Mouse (Mus musculus) layer of hippocampus, adult 11-12 months (tissue): ENCODE results near the gene Scmh1.
"Not testable (repeated sequence)": the region's sequence is repeated elsewhere in the genome, so short reads cannot be mapped to it uniquely, and the experiment has no call there.

Experiments
- DNase-seq: peaks from one replicate; pipeline ENCODE4 v3.0.0; 2022; ENCODE audit warnings: low spot score

The Scmh1 gene

DNA sequence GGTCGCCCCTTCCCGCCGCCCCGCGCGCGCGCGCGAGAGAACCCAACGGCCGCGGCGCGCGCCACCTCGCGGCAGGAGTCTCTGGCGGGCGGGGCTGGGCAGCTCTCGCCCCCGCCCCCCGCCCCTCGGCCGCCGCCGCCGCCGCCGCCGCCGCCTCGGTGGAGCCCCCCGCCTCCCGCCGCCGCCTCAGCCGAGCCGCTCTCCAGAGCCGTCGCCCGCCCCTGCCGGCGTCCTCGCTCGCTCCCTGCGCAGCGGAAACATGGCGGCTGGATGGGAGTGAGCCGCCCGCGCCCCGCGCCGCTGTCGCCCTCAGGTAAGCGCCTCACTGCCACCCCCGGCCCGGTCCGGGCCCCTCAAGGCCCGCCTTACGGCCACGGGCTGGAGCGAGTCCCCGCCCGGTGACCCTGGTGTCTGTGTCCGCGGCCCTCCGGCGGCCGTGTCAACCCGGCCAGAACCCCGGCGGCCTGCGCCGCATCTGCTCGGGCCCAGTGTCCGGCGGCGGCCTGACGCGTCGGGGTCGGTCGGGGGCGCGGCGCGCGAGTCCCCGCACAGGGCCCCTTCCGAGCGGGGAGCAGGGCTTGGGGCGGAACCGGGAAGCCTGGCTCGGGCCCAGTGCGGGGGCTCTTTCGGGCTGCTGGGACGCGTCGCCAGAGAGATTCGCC is at the start of gene Scmh1:
Gene Scmh1, plus strand, starts transcription at position 138 of the 662 bp plus-strand sequence.
- peak; percentile 46 for DNase-seq

DNA sequence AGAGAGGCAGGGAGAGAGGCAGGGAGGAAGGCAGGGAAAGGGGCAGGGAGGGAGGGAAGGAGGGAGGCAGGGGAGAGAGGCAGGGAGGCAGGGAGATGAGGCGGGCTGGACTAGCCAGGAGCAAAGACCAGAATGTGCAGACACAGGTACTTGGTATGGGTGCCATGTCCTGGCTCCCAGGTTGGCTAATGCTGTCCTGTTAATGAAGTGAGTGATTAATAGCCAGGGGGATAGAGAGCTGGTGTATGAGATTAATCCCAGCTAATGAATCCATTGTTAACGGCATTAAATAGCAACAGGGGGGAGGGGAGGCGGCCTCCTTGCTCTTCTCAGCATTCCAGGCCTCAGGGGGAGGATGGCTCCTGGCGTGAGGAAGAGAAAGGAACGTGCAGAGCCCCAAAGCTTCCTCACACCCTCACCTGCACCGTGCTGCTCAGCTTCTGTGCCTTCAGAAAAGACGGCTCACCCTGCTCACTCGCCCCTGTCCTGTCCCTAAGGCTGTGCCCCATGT is 45.0 kb upstream of the Scmh1 start:
- DNase-seq, result no peak

- DNase-seq, result peak; percentile 33
Measured at GRCm38 (mm10) chr4:120364729-120365128, 40.4 kb upstream of the Scmh1 start.

DNA sequence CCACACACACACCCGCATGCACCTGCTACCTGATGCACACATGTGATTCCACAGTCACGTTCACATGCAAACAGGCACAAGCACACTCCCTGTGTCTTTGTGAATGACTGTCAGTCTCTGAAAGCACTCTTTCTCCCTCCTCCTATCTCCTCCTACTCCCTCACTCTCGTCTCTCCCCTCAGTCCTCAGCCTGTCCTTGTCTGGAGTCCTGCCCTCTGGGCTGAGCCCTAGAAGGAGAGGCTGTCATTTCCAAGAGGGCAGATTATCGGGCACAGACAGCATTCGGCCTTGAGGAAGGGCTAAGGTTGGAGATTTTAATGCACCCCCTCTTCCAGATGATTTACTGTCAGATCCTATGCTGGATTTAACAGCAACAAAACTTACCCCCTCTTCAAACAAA is 39.6 kb upstream of the Scmh1 start:
- no peak for DNase-seq

DNA sequence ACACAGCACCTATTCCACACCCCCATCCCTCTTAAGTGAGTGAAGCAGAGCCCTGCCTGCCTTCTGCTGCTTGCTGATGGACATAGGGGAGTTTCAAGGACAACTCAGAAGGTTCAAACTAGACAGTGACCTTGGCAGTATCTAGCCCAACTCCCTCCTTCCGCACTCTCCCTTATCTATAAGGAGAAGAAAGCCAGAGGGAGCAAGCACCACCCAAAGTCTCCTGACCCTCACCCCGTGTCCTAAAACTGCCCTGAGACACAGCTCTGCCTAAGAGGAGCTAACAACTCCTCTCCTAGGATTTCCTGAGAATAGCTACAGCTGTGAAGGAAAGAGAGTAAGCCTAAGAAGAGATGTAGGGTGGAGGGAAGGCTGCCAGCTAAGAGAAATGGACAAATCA is 37.0 kb upstream of the Scmh1 start:
- no peak for DNase-seq

DNA sequence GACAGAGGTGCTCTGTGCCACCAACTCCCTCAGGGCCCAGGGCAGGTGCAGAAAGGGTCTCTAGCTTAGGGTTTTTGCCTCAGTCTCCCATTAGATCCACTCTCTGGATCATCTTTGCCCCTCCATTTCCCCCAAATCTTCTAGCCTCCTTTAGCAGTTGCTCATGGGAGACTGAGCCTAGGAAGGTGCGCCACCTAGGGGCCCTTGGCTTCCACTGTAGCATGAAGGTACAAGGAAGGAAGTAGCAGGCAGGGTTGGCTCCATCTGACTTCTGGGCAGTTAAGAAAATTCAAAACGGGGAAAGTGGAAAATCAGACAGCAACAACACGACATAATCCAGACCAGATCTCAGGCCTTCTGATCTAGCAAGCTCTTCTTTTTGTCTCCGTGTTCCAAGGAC is 36.4 kb upstream of the Scmh1 start:
- peak; percentile 76 for DNase-seq

DNA sequence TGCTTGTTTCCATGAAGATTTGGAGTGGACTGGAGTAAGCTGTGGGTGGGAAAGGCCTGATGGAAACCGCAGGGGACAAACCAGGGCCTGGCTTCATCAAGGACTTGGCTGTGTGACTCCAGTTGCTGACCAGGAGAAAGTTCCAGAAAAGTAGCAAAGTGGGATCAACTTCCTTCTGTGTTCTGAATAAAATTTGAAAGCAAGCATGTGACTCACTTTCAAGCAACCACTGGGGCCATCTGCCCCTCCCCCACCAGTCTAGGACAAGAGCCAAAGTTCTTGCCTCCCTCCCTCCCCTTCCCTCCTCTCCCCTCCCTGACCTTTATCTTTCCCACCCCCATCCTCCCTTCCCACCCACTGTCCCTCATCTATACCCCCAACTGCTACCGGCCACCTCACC is 35.9 kb upstream of the Scmh1 start:
- DNase-seq, result peak; percentile 28

GRCm38 (mm10) chr4:120369861-120370366 is 35.2 kb upstream of the Scmh1 start:
- peak; percentile 15 for DNase-seq

- no peak for DNase-seq
Measured at GRCm38 (mm10) chr4:120372838-120373237, 32.2 kb upstream of the Scmh1 start.

- DNase-seq, result no peak
Measured at GRCm38 (mm10) chr4:120373813-120374212, 31.3 kb upstream of the Scmh1 start.

- DNase-seq, result peak; percentile 75
Measured at GRCm38 (mm10) chr4:120380811-120381391, 24.2 kb upstream of the Scmh1 start.

GRCm38 (mm10) chr4:120385496-120385895 is 19.6 kb upstream of the Scmh1 start:
- DNase-seq, result no peak

GRCm38 (mm10) chr4:120387496-120387895 is 17.6 kb upstream of the Scmh1 start:
- DNase-seq, result peak; percentile 69

- DNase-seq, result no peak
Measured at GRCm38 (mm10) chr4:120387968-120388367, 17.1 kb upstream of the Scmh1 start.

DNA sequence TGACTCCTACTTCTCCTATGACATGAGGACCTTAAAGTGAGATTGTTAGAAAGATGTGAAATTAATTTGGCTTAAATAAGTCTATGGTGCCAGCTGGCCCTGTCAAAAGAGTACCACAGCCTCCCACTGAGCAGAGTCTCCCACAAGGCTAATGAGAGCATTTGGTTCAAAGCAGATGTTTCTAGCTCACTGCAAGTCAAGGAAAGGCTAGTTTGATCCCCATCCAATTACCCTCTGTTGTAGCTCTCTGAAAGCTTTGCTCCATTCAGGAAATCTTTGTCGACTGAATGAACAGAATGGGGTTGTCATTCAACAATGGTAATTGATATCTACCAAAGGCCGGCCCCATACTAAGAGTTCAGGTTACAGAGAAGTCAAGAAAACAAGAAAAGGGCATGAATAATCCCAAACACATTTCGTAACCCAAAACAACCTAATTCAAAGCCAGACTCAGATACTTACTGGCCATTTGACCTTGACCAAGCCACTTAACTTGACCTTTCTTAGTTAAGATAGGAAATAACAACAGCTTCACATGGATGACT is 16.0 kb upstream of the Scmh1 start:
- DNase-seq, result no peak

GRCm38 (mm10) chr4:120389546-120389945 is 15.5 kb upstream of the Scmh1 start:
- DNase-seq, result no peak

- DNase-seq, result no peak
Measured at GRCm38 (mm10) chr4:120391591-120391990, 13.5 kb upstream of the Scmh1 start.

- DNase-seq, result no peak
Measured at GRCm38 (mm10) chr4:120392341-120392740, 12.7 kb upstream of the Scmh1 start.

- no peak for DNase-seq
Measured at GRCm38 (mm10) chr4:120392748-120393147, 12.3 kb upstream of the Scmh1 start.

DNA sequence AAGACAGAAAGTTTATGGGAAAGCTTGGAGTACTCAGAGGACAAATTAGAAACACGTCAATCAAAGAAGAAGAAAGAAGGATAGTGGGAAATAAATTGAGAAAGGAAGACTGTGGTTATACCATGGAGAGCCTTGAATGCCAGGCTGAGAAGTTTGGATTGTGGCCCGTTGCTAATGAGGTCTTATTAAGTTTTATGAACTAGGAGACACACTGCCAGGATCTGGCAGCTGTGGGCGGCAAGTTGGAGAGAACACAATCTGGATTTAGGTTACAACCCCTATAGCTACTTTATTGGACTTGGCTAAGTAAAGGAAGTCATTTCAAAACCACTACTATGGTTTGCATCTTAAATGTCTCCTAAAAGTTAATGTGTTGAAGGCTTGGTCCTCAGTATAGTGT is 4.8 kb upstream of the Scmh1 start:
- no peak for DNase-seq

DNA sequence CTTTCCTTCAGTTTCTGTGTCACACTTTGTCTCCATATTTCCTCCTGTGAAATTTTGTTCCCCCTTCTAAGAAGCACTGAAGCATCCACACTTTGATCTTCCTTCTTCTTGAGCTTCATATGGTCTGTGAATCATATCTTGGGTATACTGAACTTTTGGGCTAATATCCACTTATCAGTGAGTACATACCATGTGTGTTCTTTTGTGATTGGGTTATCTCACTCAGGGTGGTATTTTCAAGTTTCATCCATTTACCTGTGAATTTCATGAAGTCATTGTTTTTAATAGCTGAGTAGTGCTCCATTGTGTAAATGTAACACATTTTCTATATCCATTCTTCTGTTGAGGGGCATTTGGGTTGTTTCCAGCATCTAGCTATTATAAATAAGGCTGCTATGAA is 3.0 kb upstream of the Scmh1 start:
- DNase-seq, result not testable (repeated sequence)

- DNase-seq, result no peak
Measured at GRCm38 (mm10) chr4:120404247-120404646, 834 bp upstream of the Scmh1 start.

- DNase-seq, result no peak
Measured at GRCm38 (mm10) chr4:120404778-120405143, 320 bp upstream of the Scmh1 start.
